Mouse (Mus musculus): ENCODE measurements around the gene Opa3.

Gene Opa3

GRCm38 (mm10) chr7:19214369-19214768, 13.8 kb upstream of the Opa3 start:
- no peak for DNase-seq (ENCODE audit: low read depth in 2 of 2, low spot score in 2 of 2)

- no peak for DNase-seq (ENCODE audit: low read depth in 2 of 2, low spot score in 2 of 2)
Observed at GRCm38 (mm10) chr7:19214940-19215339, 13.2 kb upstream of the Opa3 start.

- DNase-seq (ENCODE audit: low read depth in 2 of 2, low spot score in 2 of 2), result no peak
Observed at GRCm38 (mm10) chr7:19217492-19217891, 10.6 kb upstream of the Opa3 start.

- DNase-seq (ENCODE audit: low read depth in 2 of 2, low spot score in 2 of 2), result no peak
Observed at GRCm38 (mm10) chr7:19217944-19218343, 10.2 kb upstream of the Opa3 start.

- DNase-seq (ENCODE audit: low read depth in 2 of 2, low spot score in 2 of 2), result no peak
Observed at GRCm38 (mm10) chr7:19220061-19220460, 8.1 kb upstream of the Opa3 start.

GRCm38 (mm10) chr7:19222189-19222588, 5.9 kb upstream of the Opa3 start:
- DNase-seq (ENCODE audit: low read depth in 2 of 2, low spot score in 2 of 2), result no peak

- DNase-seq (ENCODE audit: low read depth in 2 of 2, low spot score in 2 of 2), result no peak
Observed at GRCm38 (mm10) chr7:19222875-19223274, 5.3 kb upstream of the Opa3 start.

- no peak for DNase-seq (ENCODE audit: low read depth in 2 of 2, low spot score in 2 of 2)
Observed at GRCm38 (mm10) chr7:19224933-19225332, 3.2 kb upstream of the Opa3 start.

- peak in 1 of 2 experiments; percentile 55 for DNase-seq (ENCODE audit: low read depth in 2 of 2, low spot score in 2 of 2)
Observed at GRCm38 (mm10) chr7:19226817-19227797, 1.0 kb upstream of the Opa3 start.

GRCm38 (mm10) chr7:19228793-19229148, 637 bp downstream of the Opa3 start:
- DNase-seq (ENCODE audit: low read depth in 2 of 2, low spot score in 2 of 2), result no peak

GRCm38 (mm10) chr7:19229404-19229803, 1.3 kb downstream of the Opa3 start:
- no peak for DNase-seq (ENCODE audit: low read depth in 2 of 2, low spot score in 2 of 2)

- DNase-seq (ENCODE audit: low read depth in 2 of 2, low spot score in 2 of 2), result no peak
Observed at GRCm38 (mm10) chr7:19230041-19230580, 2.0 kb downstream of the Opa3 start.

GRCm38 (mm10) chr7:19230899-19231298, 2.8 kb downstream of the Opa3 start:
- DNase-seq (ENCODE audit: low read depth in 2 of 2, low spot score in 2 of 2), result no peak

GRCm38 (mm10) chr7:19231849-19232248, 3.7 kb downstream of the Opa3 start:
- DNase-seq (ENCODE audit: low read depth in 2 of 2, low spot score in 2 of 2), result no peak

GRCm38 (mm10) chr7:19234652-19235051, 6.5 kb downstream of the Opa3 start:
- no peak for DNase-seq (ENCODE audit: low read depth in 2 of 2, low spot score in 2 of 2)

- DNase-seq (ENCODE audit: low read depth in 2 of 2, low spot score in 2 of 2), result no peak
Observed at GRCm38 (mm10) chr7:19235092-19235671, 7.0 kb downstream of the Opa3 start.

GRCm38 (mm10) chr7:19236411-19236810, 8.3 kb downstream of the Opa3 start:
- DNase-seq (ENCODE audit: low read depth in 2 of 2, low spot score in 2 of 2), result no peak

- no peak for DNase-seq (ENCODE audit: low read depth in 2 of 2, low spot score in 2 of 2)
Observed at GRCm38 (mm10) chr7:19238344-19238743, 10.2 kb downstream of the Opa3 start.

GRCm38 (mm10) chr7:19239423-19239822, 11.3 kb downstream of the Opa3 start:
- DNase-seq (ENCODE audit: low read depth in 2 of 2, low spot score in 2 of 2), result peak; percentile 90 to 93

GRCm38 (mm10) chr7:19239986-19240385, 11.9 kb downstream of the Opa3 start:
- no peak for DNase-seq (ENCODE audit: low read depth in 2 of 2, low spot score in 2 of 2)

GRCm38 (mm10) chr7:19240905-19241463, 12.8 kb downstream of the Opa3 start:
- no peak for DNase-seq (ENCODE audit: low read depth in 2 of 2, low spot score in 2 of 2)

- no peak for DNase-seq (ENCODE audit: low read depth in 2 of 2, low spot score in 2 of 2)
Observed at GRCm38 (mm10) chr7:19242005-19242404, 13.9 kb downstream of the Opa3 start.
